Mouse (Mus musculus) kidney, adult 2 months (tissue): ENCODE results near the gene Gm28171. TPM values are rescaled to one million over a fixed set of nuclear protein-coding genes. Genes with fewer than 3 reads are reported as not detected.
"Not testable (repeated sequence)": the region's sequence is repeated elsewhere in the genome, so short reads cannot be mapped to it uniquely, and the experiment has no call there.

ENCODE experiments used
- DNase-seq: peaks from one replicate; pipeline ENCODE4 v3.0.0; 2021
- H3K27ac ChIP-seq: fragments of 200-500 bp; 2 replicates; pipeline ENCODE4 v1.5.1; 2012; ENCODE audit warnings: low read depth, low read length, control low read depth, inconsistent platforms; ENCODE audit not compliant: insufficient read depth
- H3K27me3 ChIP-seq: fragments of 200-500 bp; replicated peaks from 2 replicates; pipeline ENCODE4 v1.6.1; 2012; ENCODE audit warnings: mild to moderate bottlenecking, moderate library complexity, low read length, inconsistent platforms; ENCODE audit not compliant: control insufficient read depth, insufficient read depth
- H3K36me3 ChIP-seq: fragments of 200-500 bp; 2 replicates; pipeline ENCODE4 v1.6.1; 2012; ENCODE audit warnings: mild to moderate bottlenecking, moderate library complexity, low read length, inconsistent platforms; ENCODE audit not compliant: control insufficient read depth, insufficient read depth
- H3K4me1 ChIP-seq: fragments of 200-500 bp; 2 replicates; pipeline ENCODE4 v1.6.1; 2011; ENCODE audit warnings: low read length; ENCODE audit not compliant: control insufficient read depth, insufficient read depth
- H3K4me3 ChIP-seq: fragments of 200-500 bp; 2 replicates; pipeline ENCODE4 v1.5.1; 2011; ENCODE audit warnings: mild to moderate bottlenecking, low read depth, low read length, control low read depth; ENCODE audit not compliant: insufficient read depth
- WGBS: fragments of 180-500 bp; shearing (Covaris S2); methylation state at CpG from one replicate; pipeline ENCODE4 v1.1.7; 2018; 5-methylcytosine and 5-hydroxymethylcytosine counted together
- polyA plus RNA-seq: library from polyadenylated mRNA; depleted of rRNA; stranded (reverse); fragments of >200 nt; gene quantifications from 2 replicates; pipeline ENCODE4 v1.2.3, GENCODE M21; 2012; rRNA removed

Gm28171 gene
- not detected in 2 replicates for polyA plus RNA-seq

DNA sequence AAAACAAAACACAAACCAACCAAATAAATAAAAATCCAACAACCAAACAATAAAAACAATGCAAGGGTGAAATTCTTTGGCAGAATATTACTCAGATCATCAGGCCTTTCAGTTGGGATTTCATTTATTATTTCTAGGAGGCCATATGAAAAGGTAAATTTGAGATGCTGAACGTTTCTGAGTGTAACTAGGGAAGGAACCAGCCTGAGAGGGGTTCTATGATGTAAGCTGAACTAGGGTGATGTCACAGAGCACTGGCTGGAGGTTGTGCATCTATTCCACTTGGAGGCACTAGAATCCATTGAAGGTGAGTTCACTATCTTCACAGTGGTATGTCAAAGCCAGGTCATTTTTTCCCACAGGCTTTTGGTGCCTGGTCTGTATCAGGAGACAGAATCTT lies at the start of gene Gm28171:
TSS of gene Gm28171 (plus strand) at position 301 of the 400 bp plus-strand sequence.
- 14% methylated on average over 1 of the region's 1 CpGs for WGBS
- H3K4me1 ChIP-seq, H3K4me3 ChIP-seq, H3K36me3 ChIP-seq, H3K27me3 ChIP-seq, DNase-seq, H3K27ac ChIP-seq: not testable (repeated sequence)

Other genes with a start within 250 kb of the Gm28171 start
- gene Gm21854, start 136.4 kb upstream of the Gm28171 start, polyA plus RNA-seq, result not detected in 2 replicates
- not detected in 2 replicates for gene Gm20914, start 67.4 kb upstream of the Gm28171 start, polyA plus RNA-seq
- gene Gm21778, start 149.1 kb downstream of the Gm28171 start, polyA plus RNA-seq, result not detected in 2 replicates